Mouse (Mus musculus) heart, embryonic 14.5 days (tissue): ENCODE results near the gene Camk2b. TPM values are rescaled to one million over a fixed set of nuclear protein-coding genes. Genes with fewer than 3 reads are reported as not detected.

Experiments used
- ATAC-seq: fragments of 200-750 bp; cut with Nextera tagmentation; 2 replicates; pipeline ENCODE4 v1.8.0; 2017; ENCODE audit warnings: low read depth, moderate TSS enrichment; ENCODE audit not compliant: insufficient number of reproducible peaks, insufficient read depth, low FRiP score
- H3K27ac ChIP-seq, 2 experiments: fragments of 200-500 bp in 1 of 2; fragments of 300-500 bp in 1 of 2; sonication (generic) in 1 of 2; replicated peaks in 1 of 2; 2 replicates each; pipeline ENCODE4 v1.5.1; 2012 to 2014; ENCODE audit warnings: low read depth in 2 of 2, low read length in 2 of 2, control low read depth in 1 of 2, mild to moderate bottlenecking in 1 of 2, mixed read lengths in 1 of 2; ENCODE audit not compliant: control insufficient read depth in 1 of 2, insufficient read depth in 1 of 2
- H3K27me3 ChIP-seq: fragments of 300-500 bp; sonication (generic); 2 replicates; pipeline ENCODE4 v1.6.1; 2014; ENCODE audit warnings: mild to moderate bottlenecking, low read length, control low read depth; ENCODE audit not compliant: control insufficient read depth, insufficient read depth
- H3K36me3 ChIP-seq: fragments of 300-500 bp; sonication (generic); 2 replicates; pipeline ENCODE4 v1.6.1; 2014; ENCODE audit warnings: mild to moderate bottlenecking, control low read depth, low read length, mixed read lengths; ENCODE audit not compliant: control insufficient read depth, insufficient read depth
- H3K4me1 ChIP-seq, 2 experiments: fragments of 200-500 bp in 1 of 2; fragments of 300-500 bp in 1 of 2; sonication (generic) in 1 of 2; 2 replicates each; pipeline ENCODE4 v1.6.1; 2012 to 2014; ENCODE audit warnings: low read length in 2 of 2, control low read depth in 1 of 2, mixed read lengths in 1 of 2; ENCODE audit not compliant: control insufficient read depth in 2 of 2, insufficient read depth in 2 of 2
- H3K4me2 ChIP-seq: fragments of 300-500 bp; sonication (generic); 2 replicates; pipeline ENCODE4 v1.6.1; 2014; ENCODE audit warnings: mild to moderate bottlenecking, low read length
- H3K4me3 ChIP-seq, 2 experiments: fragments of 200-500 bp in 1 of 2; fragments of 300-500 bp in 1 of 2; sonication (generic) in 1 of 2; 2 replicates each; pipeline ENCODE4 v1.5.1; 2012 to 2014; ENCODE audit warnings: low read length in 2 of 2, mild to moderate bottlenecking in 2 of 2, control low read depth in 1 of 2, low read depth in 1 of 2, moderate library complexity in 1 of 2; ENCODE audit not compliant: control insufficient read depth in 1 of 2, insufficient read depth in 1 of 2
- H3K9ac ChIP-seq: fragments of 300-500 bp; sonication (generic); 2 replicates; pipeline ENCODE4 v1.6.1; 2014; ENCODE audit warnings: mild to moderate bottlenecking, low read length
- H3K9me3 ChIP-seq: fragments of 300-500 bp; sonication (generic); 2 replicates; pipeline ENCODE4 v1.6.1; 2016; ENCODE audit warnings: low read length, control low read depth; ENCODE audit not compliant: control insufficient read depth
- WGBS: fragments of 180-500 bp; shearing (Covaris S2); extraction: QIAGEN DNeasy Blood & Tissue Kit; methylation state at CpG from one replicate; pipeline ENCODE4 v1.1.7; 2014; 5-methylcytosine and 5-hydroxymethylcytosine counted together
- polyA plus RNA-seq: library from polyadenylated mRNA; unstranded; fragments of >200 nt; fragmentation: Nextera tagmentation; extraction: Ambion mirVana; gene quantifications from 2 replicates; pipeline ENCODE4 v1.2.1, GENCODE M21; 2014

Camk2b gene
- polyA plus RNA-seq, 1 experiment from 2014 or later: 2.5 TPM

GRCm38 (mm10) chr11:6086991-6087390, 20.8 kb upstream of the Camk2b start:
- Histone ChIP-seq H3K9ac (peak overlapping the region; percentile 36), H3K36me3 (no peaks in the 10 kb centered on the region), H3K27ac (peak overlapping the region; percentile 28 to 67; a peak in 3 of 4 replicates), H3K4me3 (no peak overlapping the region), H3K4me2 (peak overlapping the region; percentile 17; the same call in 1 of the 2 replicates), H3K4me1 (peaks cover 14 to 17% of the 10 kb centered on the region in 2 experiments), H3K9me3 (no peaks in the 10 kb centered on the region), H3K27me3 (no peaks in the 10 kb centered on the region)
- WGBS: 26% methylated on average over 4 of the region's 4 CpGs
- no peak for ATAC-seq

GRCm38 (mm10) chr11:6078737-6079136, 12.6 kb upstream of the Camk2b start:
- no peak for ATAC-seq
- H3K9ac ChIP-seq: no peak overlapping the region
- H3K36me3 ChIP-seq: no peaks in the 10 kb centered on the region
- H3K4me2 ChIP-seq: no peak overlapping the region
- 83% methylated on average over 2 of the region's 2 CpGs for WGBS
- no peak overlapping the region for H3K4me3 ChIP-seq
- peaks cover 12 to 15% of the 10 kb centered on the region in 2 experiments for H3K4me1 ChIP-seq
- no peak overlapping the region for H3K27ac ChIP-seq
- no peaks in the 10 kb centered on the region for H3K9me3 ChIP-seq
- H3K27me3 ChIP-seq: no peaks in the 10 kb centered on the region

- Histone ChIP-seq H3K27ac (peak overlapping the region; percentile 16 to 66; a peak in 2 of 4 replicates), H3K36me3 (no peaks in the 10 kb centered on the region), H3K4me1 (peaks cover 12 to 15% of the 10 kb centered on the region in 2 experiments), H3K9ac (peak overlapping the region; percentile 31; the same call in 1 of the 2 replicates), H3K27me3 (0 out of 2 replicates have a peak, but pooled peaks cover 3% of the 10 kb centered on the region), H3K4me2 (peak overlapping the region; percentile 27; the same call in 1 of the 2 replicates), H3K4me3 (no peak overlapping the region), H3K9me3 (no peaks in the 10 kb centered on the region)
- 34% methylated on average over 8 of the region's 8 CpGs for WGBS
- peak; percentile 61; the same call in 1 of the 2 replicates for ATAC-seq
Measured at GRCm38 (mm10) chr11:6075618-6076066, 9.5 kb upstream of the Camk2b start.

- H3K4me3 ChIP-seq: no peak overlapping the region
- 15% methylated on average over 18 of the region's 19 CpGs for WGBS
- H3K4me1 ChIP-seq: peaks cover 0 to 15% of the 10 kb centered on the region in 2 experiments; a peak in 3 of 4 replicates
- H3K9ac ChIP-seq: no peak overlapping the region
- peak overlapping the region; percentile 29; the same call in 1 of the 2 replicates for H3K4me2 ChIP-seq
- H3K27me3 ChIP-seq: peaks cover 73% of the 10 kb centered on the region
- no peak overlapping the region for H3K27ac ChIP-seq
- H3K9me3 ChIP-seq: no peaks in the 10 kb centered on the region
- ATAC-seq: 0 out of 2 replicates have a peak, but pooled peaks have one; percentile 10
- H3K36me3 ChIP-seq: no peaks in the 10 kb centered on the region
Measured at GRCm38 (mm10) chr11:6068181-6068957, 2.2 kb upstream of the Camk2b start.

GRCm38 (mm10) chr11:6067160-6067559, 998 bp upstream of the Camk2b start:
- Histone ChIP-seq H3K36me3 (no peaks in the 10 kb centered on the region), H3K27me3 (peaks cover 82% of the 10 kb centered on the region), H3K4me1 (peaks cover 0 to 15% of the 10 kb centered on the region in 2 experiments; a peak in 3 of 4 replicates), H3K9ac (no peak overlapping the region), H3K27ac (no peak overlapping the region), H3K4me3 (no peak overlapping the region), H3K4me2 (no peak overlapping the region), H3K9me3 (no peaks in the 10 kb centered on the region)
- no peak for ATAC-seq
- WGBS: 49% methylated on average over 9 of the region's 9 CpGs

GRCm38 (mm10) chr11:6065551-6066121, 526 bp downstream of the Camk2b start:
- H3K27me3 ChIP-seq: peaks cover 87% of the 10 kb centered on the region
- H3K27ac ChIP-seq: no peak overlapping the region
- H3K4me2 ChIP-seq: peak overlapping the region; percentile 96
- no peaks in the 10 kb centered on the region for H3K9me3 ChIP-seq
- H3K36me3 ChIP-seq: no peaks in the 10 kb centered on the region
- 2% methylated on average over 65 of the region's 95 CpGs for WGBS
- H3K4me1 ChIP-seq: peaks cover 0 to 15% of the 10 kb centered on the region in 2 experiments; a peak in 3 of 4 replicates
- ATAC-seq: no peak
- peak overlapping the region; percentile 66 for H3K9ac ChIP-seq
- peak overlapping the region; percentile 59 to 60 for H3K4me3 ChIP-seq

GRCm38 (mm10) chr11:6065046-6065521, 1.1 kb downstream of the Camk2b start:
- peak overlapping the region; percentile 66 for H3K9ac ChIP-seq
- peaks cover 83% of the 10 kb centered on the region for H3K27me3 ChIP-seq
- peaks cover 0 to 15% of the 10 kb centered on the region in 2 experiments; a peak in 3 of 4 replicates for H3K4me1 ChIP-seq
- H3K9me3 ChIP-seq: no peaks in the 10 kb centered on the region
- under 1% methylated on average over 53 of the region's 55 CpGs for WGBS
- ATAC-seq: no peak
- peak overlapping the region; percentile 96 for H3K4me2 ChIP-seq
- no peaks in the 10 kb centered on the region for H3K36me3 ChIP-seq
- peak overlapping the region; percentile 59 to 60 for H3K4me3 ChIP-seq
- H3K27ac ChIP-seq: no peak overlapping the region
